Mouse (Mus musculus) c-Kit-positive CD71-positive TER-119-positive erythroid progenitor cells, embryonic 14.5 days (primary cell): Measurements from ENCODE around the gene Flrt3.

Experiments used
- DNase-seq: peaks from one replicate; pipeline ENCODE4 v3.0.0-alpha.2; 2013; ENCODE audit warnings: low spot score

The Flrt3 gene

DNA sequence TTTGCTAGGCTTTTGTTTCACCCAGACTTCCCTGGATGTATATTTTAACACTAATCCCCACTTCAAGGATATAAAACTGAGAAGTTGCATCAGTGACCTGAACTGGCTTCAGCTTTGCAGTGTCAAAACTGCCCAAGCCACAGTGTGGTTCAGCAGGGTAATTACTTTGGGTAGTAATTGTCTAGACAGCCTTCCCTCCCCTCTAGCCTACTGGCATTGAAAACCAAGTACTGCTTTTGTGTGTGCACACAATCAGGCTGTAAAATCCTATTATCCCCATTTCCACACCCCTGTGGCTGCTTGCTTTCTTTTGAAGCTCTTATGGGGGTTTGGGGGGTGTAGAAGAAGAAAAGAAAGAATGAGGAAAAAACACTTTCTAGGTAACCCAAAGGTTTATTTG lies 17.8 kb downstream of the Flrt3 start:
- DNase-seq = no peak

DNA sequence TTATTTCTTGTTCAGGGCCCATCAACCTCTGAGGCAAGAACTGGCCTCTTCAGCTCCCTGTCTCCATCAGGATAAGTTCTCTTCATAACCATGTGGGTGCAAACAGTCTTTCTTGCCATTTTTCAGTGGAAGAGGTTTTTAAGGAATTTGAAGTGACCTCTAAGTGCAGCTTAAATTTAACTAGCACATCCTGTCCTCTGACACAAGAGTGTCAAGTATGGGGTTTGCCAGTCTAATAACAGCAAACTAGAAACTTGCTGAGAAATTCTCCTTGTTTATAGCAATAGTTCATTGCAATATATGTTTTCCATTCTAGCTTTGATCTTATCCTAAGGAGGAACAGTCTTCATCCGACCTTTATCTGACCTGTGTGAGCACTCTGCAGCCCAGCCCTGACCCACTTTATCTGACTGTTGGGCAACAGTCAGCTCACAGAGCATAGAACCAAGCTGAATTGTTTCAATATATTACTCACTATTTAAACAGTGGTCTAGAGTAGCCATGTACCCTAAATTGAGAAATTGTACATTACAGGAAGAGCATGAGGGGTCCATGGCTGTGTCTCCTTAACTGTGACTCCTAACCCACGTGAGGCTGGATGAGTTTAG lies 49.4 kb downstream of the Flrt3 start:
- DNase-seq = no peak

DNA sequence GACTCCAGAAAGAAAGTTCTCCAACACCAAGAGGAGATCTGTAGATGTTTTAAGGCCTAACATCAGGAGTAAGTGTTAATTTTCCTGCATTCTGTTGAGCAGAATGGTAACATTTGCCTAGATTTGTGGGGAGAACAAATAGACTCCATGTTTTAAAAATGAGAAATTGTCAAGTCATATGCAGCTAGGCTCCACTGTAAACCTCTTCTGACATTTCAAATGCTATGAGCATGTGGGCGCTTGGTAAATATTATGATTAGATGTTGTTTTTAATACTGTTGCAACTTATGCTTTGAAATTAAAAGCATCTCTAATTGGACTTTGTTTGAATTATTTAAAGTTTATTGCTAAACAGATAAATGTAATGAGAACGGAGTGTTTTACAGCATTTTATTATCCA lies 55.8 kb downstream of the Flrt3 start:
- DNase-seq = no peak
